Mouse (Mus musculus) G1E (cell line): ENCODE data around the gene Exoc8.

Experiments used
- CTCF ChIP-seq: IDR thresholded peaks from 2 replicates; pipeline ENCODE4 v1.5.1; 2012; ENCODE audit warnings: low read depth, low read length, inconsistent platforms, mixed read lengths
- TAL1 ChIP-seq: conservative IDR thresholded peaks from 2 replicates; pipeline ENCODE4 v1.6.1; 2012; ENCODE audit warnings: low read depth, low read length, inconsistent platforms, mixed read lengths

DNA sequence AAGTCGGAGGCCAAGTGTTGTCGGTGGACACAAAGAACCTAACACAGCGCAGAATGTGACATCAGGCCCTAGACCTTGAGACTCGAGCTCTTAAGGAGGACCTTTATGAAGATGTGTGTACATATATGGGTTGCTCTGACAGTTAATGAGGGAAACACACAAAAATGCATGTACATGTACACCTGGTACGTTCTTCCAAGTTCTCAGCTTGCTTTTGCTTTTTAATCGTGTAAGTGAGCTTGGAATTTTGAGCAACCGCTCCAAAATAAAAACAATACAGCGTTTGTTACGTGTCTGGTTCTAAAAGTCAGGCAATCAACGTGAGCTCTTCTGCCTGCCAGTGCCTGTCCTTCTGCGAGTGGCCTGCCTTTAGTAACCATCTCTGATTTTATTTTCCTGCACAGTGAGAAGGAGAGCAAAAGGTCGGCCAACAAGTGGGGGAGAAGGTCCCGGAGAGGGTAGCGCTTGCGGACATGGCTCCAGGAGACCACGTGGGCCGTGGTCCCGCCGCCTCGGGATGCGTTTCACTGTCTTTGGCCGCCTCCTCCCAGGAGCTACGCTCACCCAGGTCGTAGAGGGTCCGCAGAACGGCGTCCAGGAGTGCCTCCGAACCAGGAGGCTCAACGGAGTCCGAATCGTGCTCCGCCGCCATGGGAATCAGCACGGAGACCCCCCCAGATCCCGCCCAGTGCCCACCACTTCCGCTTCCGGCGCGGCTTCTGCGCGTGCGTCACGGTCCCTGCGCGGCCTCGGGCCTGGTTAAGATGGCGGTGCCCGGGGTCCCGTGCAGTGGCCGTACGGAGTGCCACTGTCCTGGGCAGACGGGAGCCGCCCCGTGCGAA, 35.0 kb downstream of the Exoc8 start, which contains the start of the genes Gnpat and 2810004N23Rik:
- TF ChIP-seq CTCF (no peak), TAL1 (no peak)
